Mouse (Mus musculus): Measurements from ENCODE around the gene Hnrnpr. TPM values are rescaled to one million over a fixed set of nuclear protein-coding genes. Genes with fewer than 3 reads are reported as not detected.

Gene Hnrnpr
- polyA plus RNA-seq, 1 experiment from 2014 or later, result 193 TPM

DNA sequence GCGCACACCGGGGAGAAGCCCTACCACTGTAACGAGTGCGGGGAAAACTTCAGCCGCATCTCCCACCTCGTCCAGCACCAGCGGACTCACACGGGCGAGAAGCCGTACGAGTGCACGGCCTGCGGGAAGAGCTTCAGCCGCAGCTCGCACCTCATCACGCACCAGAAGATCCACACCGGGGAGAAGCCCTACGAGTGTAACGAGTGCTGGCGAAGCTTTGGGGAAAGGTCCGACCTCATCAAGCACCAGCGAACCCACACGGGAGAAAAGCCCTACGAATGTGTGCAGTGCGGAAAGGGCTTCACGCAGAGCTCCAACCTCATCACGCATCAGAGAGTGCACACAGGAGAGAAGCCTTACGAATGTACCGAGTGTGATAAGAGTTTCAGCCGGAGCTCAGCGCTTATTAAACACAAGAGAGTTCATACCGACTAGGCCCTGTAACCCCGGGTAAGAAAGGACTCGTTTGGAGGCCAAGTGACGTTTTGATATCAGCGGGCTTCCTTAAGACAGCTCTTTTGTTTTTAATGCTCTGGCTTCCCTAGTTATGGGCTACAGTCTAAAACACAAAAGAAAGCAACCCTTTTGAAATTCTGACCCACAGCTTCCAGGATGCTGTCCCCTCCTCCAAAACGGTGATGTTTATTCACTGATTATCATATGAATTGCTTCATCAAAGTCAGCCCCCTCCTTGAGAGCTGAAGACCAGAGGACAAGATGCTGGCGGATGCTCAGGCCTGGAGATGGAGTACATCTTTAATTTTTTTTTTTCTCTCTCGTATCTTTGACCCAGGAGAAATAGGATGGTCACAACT lies 19.8 kb upstream of the Hnrnpr start:
- no peak overlapping the region for H3K4me3 ChIP-seq (ENCODE audit: low read depth, low read length)
- peaks cover 17% of the 10 kb centered on the region for H3K27me3 ChIP-seq (ENCODE audit: control insufficient read depth, insufficient read depth, low read length)
- H3K27ac ChIP-seq (ENCODE audit: low read depth, low read length), result no peak overlapping the region
- ATAC-seq (replicated peaks; ENCODE audit: low FRiP score) (no peak), DNase-seq (ENCODE audit: low spot score) (peak; percentile 63)
- 39% methylated on average over 39 of the region's 39 CpGs for WGBS
- peaks cover 3% of the 10 kb centered on the region; the same call in 1 of the 2 replicates for H3K9me3 ChIP-seq (ENCODE audit: control insufficient read depth, low read length)
- peaks cover 13% of the 10 kb centered on the region for H3K36me3 ChIP-seq (ENCODE audit: control insufficient read depth, insufficient read depth, low read length)
- peak overlapping the region; percentile 13; the same call in 1 of the 2 replicates for H3K4me2 ChIP-seq (ENCODE audit: low read depth, low read length, severe bottlenecking)
- no peak overlapping the region for H3K9ac ChIP-seq (ENCODE audit: low read length)
- H3K4me1 ChIP-seq (replicated peaks; ENCODE audit: control insufficient read depth, insufficient read depth, low read length), result peaks cover 15% of the 10 kb centered on the region; the same call in 1 of the 2 replicates

DNA sequence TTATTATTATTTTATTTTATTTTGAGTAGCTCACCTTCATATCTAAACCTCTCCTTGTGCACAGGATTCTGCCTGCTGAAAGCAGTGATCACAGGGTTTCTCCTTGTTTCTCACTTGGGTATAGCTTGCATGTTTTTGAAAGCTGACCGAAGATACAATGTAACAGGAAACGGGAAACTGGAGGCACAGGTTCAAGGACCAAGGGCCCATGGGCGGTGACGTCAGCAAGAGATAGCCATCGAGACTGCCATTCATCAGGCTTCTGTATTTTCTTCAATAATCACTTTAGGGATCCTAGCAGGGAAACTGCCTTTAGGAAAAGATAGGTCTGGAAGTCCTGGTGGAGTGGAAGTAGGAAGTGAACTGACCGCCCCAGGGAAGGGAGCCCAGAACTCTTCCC lies 19.1 kb upstream of the Hnrnpr start:
- Histone ChIP-seq H3K27ac (ENCODE audit: low read depth, low read length) (no peak overlapping the region), H3K4me1 (replicated peaks; ENCODE audit: control insufficient read depth, insufficient read depth, low read length) (peaks cover 12% of the 10 kb centered on the region; the same call in 1 of the 2 replicates), H3K4me3 (ENCODE audit: low read depth, low read length) (no peak overlapping the region), H3K4me2 (ENCODE audit: low read depth, low read length, severe bottlenecking) (no peak overlapping the region), H3K9me3 (ENCODE audit: control insufficient read depth, low read length) (peaks cover 3% of the 10 kb centered on the region; the same call in 1 of the 2 replicates), H3K9ac (ENCODE audit: low read length) (no peak overlapping the region), H3K36me3 (ENCODE audit: control insufficient read depth, insufficient read depth, low read length) (peaks cover 13% of the 10 kb centered on the region), H3K27me3 (ENCODE audit: control insufficient read depth, insufficient read depth, low read length) (peaks cover 17% of the 10 kb centered on the region)
- DNase-seq (ENCODE audit: low spot score) (no peak), ATAC-seq (replicated peaks; ENCODE audit: low FRiP score) (no peak)
- 92% methylated on average over 6 of the region's 6 CpGs for WGBS

DNA sequence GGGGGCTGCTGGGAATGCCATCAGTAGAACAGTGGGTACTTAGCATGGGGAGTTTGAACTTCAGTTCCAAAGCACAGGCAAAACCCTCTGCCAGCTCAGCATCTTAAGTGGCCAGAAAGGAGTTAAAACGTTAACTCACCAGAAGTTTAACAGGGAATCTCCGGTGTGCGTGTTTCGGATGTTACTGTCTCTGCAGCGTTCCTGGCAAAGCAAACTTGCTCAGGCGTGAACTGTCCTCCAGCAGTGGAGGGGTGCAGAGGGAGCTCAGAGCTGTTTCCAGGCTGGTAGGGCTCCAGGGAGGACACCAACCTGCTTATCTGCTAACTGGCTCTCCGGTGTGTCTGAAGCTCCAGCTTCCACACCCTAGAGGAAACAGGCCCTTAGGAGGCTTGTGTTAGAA lies 14.8 kb upstream of the Hnrnpr start:
- WGBS, result 80% methylated on average over 7 of the region's 7 CpGs
- no peak overlapping the region for H3K4me2 ChIP-seq (ENCODE audit: low read depth, low read length, severe bottlenecking)
- H3K27me3 ChIP-seq (ENCODE audit: control insufficient read depth, insufficient read depth, low read length), result no peaks in the 10 kb centered on the region
- no peak overlapping the region for H3K27ac ChIP-seq (ENCODE audit: low read depth, low read length)
- H3K4me3 ChIP-seq (ENCODE audit: low read depth, low read length), result no peak overlapping the region
- H3K4me1 ChIP-seq (replicated peaks; ENCODE audit: control insufficient read depth, insufficient read depth, low read length), result no peaks in the 10 kb centered on the region; the same call in 1 of the 2 replicates
- DNase-seq (ENCODE audit: low spot score), result no peak
- no peak for ATAC-seq (replicated peaks; ENCODE audit: low FRiP score)
- H3K36me3 ChIP-seq (ENCODE audit: control insufficient read depth, insufficient read depth, low read length), result peaks cover 3% of the 10 kb centered on the region; the same call in 1 of the 2 replicates
- no peaks in the 10 kb centered on the region for H3K9me3 ChIP-seq (ENCODE audit: control insufficient read depth, low read length)
- H3K9ac ChIP-seq (ENCODE audit: low read length), result no peak overlapping the region

DNA sequence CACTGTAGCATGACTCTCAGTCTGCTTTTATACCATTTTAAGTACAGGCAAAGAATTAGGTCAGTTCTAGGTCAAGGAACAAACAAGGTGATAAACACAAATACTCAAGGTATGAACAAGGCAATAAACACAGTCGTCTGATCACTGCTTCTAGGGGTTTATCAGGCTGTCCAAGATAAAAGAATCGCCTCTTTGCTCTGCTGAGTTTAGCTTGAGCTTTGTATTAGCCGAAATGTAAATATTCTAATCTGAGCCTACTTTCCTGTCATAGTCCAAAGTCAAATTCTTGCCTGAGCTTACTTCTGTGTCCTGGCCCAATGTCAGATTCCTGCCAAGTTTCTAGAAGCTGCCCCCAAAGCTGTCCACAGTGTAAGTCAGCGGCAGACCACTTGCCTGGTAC lies 8.3 kb upstream of the Hnrnpr start:
- H3K9me3 ChIP-seq (ENCODE audit: control insufficient read depth, low read length), result no peaks in the 10 kb centered on the region
- no peak for ATAC-seq (replicated peaks; ENCODE audit: low FRiP score)
- H3K9ac ChIP-seq (ENCODE audit: low read length), result no peak overlapping the region
- H3K4me1 ChIP-seq (replicated peaks; ENCODE audit: control insufficient read depth, insufficient read depth, low read length), result no peaks in the 10 kb centered on the region
- no peak overlapping the region for H3K4me2 ChIP-seq (ENCODE audit: low read depth, low read length, severe bottlenecking)
- WGBS, result 86% methylated on average over 4 of the region's 4 CpGs
- no peaks in the 10 kb centered on the region for H3K36me3 ChIP-seq (ENCODE audit: control insufficient read depth, insufficient read depth, low read length)
- no peak for DNase-seq (ENCODE audit: low spot score)
- H3K4me3 ChIP-seq (ENCODE audit: low read depth, low read length), result no peak overlapping the region
- H3K27ac ChIP-seq (ENCODE audit: low read depth, low read length), result no peak overlapping the region
- H3K27me3 ChIP-seq (ENCODE audit: control insufficient read depth, insufficient read depth, low read length), result no peaks in the 10 kb centered on the region

DNA sequence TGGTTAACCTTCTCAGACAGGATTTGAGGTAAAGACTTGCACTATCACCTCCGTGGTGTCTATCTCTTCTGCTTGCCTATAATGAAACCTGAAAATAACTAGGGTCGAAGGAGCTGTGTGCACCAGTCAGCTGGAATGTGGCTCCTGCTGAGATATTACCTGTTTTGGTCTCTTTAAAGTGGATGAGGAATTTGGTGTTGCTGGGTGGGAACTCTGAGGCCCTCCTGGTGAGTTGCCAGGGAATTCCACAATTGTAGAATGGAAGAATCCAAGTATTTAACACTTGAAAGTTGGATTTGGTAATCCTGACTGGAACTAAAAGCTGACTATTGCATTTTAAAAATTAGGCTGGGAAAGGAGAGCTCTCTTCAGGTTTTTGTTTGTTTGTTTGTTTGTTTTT lies 6.6 kb upstream of the Hnrnpr start:
- no peaks in the 10 kb centered on the region for H3K9me3 ChIP-seq (ENCODE audit: control insufficient read depth, low read length)
- no peak overlapping the region for H3K4me3 ChIP-seq (ENCODE audit: low read depth, low read length)
- H3K36me3 ChIP-seq (ENCODE audit: control insufficient read depth, insufficient read depth, low read length), result no peaks in the 10 kb centered on the region
- no peaks in the 10 kb centered on the region for H3K27me3 ChIP-seq (ENCODE audit: control insufficient read depth, insufficient read depth, low read length)
- H3K27ac ChIP-seq (ENCODE audit: low read depth, low read length), result no peak overlapping the region
- DNase-seq (ENCODE audit: low spot score) (no peak), ATAC-seq (replicated peaks; ENCODE audit: low FRiP score) (no peak)
- no peak overlapping the region for H3K4me2 ChIP-seq (ENCODE audit: low read depth, low read length, severe bottlenecking)
- 44% methylated on average over 2 of the region's 2 CpGs for WGBS
- no peaks in the 10 kb centered on the region for H3K4me1 ChIP-seq (replicated peaks; ENCODE audit: control insufficient read depth, insufficient read depth, low read length)
- no peak overlapping the region for H3K9ac ChIP-seq (ENCODE audit: low read length)

DNA sequence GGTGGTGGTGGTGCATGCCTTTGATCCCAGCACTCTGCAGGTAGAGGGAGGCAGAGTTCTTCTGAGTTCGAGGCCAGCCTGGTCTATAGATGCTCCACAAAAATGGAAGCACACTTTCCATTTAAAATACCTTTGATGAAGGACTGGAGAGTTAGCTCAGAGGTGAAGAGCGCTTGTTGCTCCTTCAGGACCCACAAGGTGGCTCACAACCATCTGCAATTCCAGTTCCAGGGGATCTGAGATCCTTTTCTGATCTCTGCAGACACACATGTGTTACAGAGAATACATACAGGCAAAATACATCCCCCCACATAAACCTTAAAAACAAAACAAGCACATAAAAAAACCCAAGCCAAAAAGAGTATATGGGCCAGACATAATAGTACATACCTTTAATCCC lies 2.4 kb upstream of the Hnrnpr start:
- 59% methylated on average over 2 of the region's 2 CpGs for WGBS
- Histone ChIP-seq H3K36me3 (ENCODE audit: control insufficient read depth, insufficient read depth, low read length) (no peaks in the 10 kb centered on the region), H3K9ac (ENCODE audit: low read length) (no peak overlapping the region), H3K4me3 (ENCODE audit: low read depth, low read length) (no peak overlapping the region), H3K27me3 (ENCODE audit: control insufficient read depth, insufficient read depth, low read length) (no peaks in the 10 kb centered on the region), H3K4me1 (replicated peaks; ENCODE audit: control insufficient read depth, insufficient read depth, low read length) (peaks cover 9% of the 10 kb centered on the region), H3K9me3 (ENCODE audit: control insufficient read depth, low read length) (no peaks in the 10 kb centered on the region), H3K27ac (ENCODE audit: low read depth, low read length) (no peak overlapping the region), H3K4me2 (ENCODE audit: low read depth, low read length, severe bottlenecking) (no peak overlapping the region)
- DNase-seq (ENCODE audit: low spot score) (no peak), ATAC-seq (replicated peaks; ENCODE audit: low FRiP score) (no peak)

DNA sequence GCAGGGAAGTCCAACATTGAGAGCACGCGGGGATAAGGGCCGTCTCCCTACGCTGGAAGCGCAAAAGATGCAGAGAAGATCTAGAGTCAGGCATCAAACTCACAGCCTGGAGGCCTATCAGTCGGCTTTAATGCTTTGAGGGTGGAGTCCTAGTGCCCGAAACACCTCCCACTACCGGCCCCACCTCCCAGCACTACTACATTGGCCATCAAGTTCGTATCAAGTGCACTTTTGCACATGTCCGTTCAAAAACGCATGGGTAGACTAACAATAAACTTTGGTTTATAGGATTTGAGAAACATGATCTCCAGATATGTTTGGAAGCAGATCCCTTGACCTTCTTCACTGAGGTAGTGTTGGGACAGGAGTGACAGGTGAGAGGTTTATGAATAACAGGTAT lies 962 bp upstream of the Hnrnpr start:
- DNase-seq (ENCODE audit: low spot score) (peak; percentile 72), ATAC-seq (replicated peaks; ENCODE audit: low FRiP score) (no peak)
- peaks cover 10% of the 10 kb centered on the region for H3K4me1 ChIP-seq (replicated peaks; ENCODE audit: control insufficient read depth, insufficient read depth, low read length)
- H3K9me3 ChIP-seq (ENCODE audit: control insufficient read depth, low read length), result no peaks in the 10 kb centered on the region
- 4% methylated on average over 11 of the region's 11 CpGs for WGBS
- peak overlapping the region; percentile 81; the same call in 1 of the 2 replicates for H3K9ac ChIP-seq (ENCODE audit: low read length)
- no peaks in the 10 kb centered on the region for H3K27me3 ChIP-seq (ENCODE audit: control insufficient read depth, insufficient read depth, low read length)
- peak overlapping the region; percentile 47 for H3K4me2 ChIP-seq (ENCODE audit: low read depth, low read length, severe bottlenecking)
- peak overlapping the region; percentile 88; the same call in 1 of the 2 replicates for H3K27ac ChIP-seq (ENCODE audit: low read depth, low read length)
- H3K4me3 ChIP-seq (ENCODE audit: low read depth, low read length), result peak overlapping the region; percentile 100
- no peaks in the 10 kb centered on the region for H3K36me3 ChIP-seq (ENCODE audit: control insufficient read depth, insufficient read depth, low read length)

DNA sequence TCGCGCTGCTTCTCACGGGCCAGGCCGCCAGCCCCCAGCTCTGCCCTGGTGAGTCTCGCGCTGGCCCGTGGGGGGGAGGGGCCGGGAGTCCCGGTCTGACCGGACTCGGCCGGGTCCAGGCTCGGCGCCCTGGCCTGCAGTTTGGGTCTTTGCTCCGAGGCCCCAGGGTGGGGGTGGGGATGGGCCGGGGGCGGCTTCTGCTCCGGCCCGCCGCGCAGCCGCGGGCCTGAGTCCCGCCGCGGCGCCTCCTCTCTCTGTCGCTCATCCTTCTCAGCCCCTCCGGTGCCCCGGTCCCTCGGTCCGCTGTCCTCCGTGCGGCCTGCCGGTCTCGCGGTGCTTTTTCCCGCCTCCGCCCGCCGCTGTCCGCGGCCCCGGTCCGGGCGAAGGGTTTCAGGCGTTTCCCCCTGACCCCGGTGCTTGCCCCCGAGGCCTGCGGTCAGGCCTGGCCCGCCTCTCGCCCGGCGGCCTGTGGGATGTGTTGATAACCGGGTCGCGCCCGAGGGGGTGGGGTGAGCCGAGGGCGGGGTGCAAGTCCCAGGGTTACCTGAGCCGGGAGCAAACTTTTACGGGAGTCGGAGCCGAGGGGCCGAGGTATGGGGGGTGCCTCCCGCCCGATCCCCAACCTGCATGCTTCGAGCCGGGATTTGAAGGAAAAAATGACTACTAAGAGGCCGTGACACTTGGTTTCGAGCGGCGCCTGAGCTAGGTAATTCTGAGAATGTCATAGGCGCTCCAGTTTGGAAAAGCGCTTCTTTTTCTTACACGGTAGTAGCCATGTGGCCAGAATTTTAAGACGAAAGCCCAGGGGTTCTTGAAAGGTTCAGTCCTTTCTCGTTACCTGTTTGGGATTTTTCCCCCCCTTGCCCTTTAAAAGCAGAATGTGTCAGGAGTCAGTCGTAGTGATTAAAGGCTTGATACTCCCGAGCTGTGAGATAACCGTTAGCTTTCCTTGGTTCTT lies 579 bp downstream of the Hnrnpr start:
- Histone ChIP-seq H3K9ac (ENCODE audit: low read length) (peak overlapping the region; percentile 100), H3K9me3 (ENCODE audit: control insufficient read depth, low read length) (no peaks in the 10 kb centered on the region), H3K4me2 (ENCODE audit: low read depth, low read length, severe bottlenecking) (peak overlapping the region; percentile 78), H3K36me3 (ENCODE audit: control insufficient read depth, insufficient read depth, low read length) (no peaks in the 10 kb centered on the region; the same call in 1 of the 2 replicates), H3K4me3 (ENCODE audit: low read depth, low read length) (peak overlapping the region; percentile 100), H3K4me1 (replicated peaks; ENCODE audit: control insufficient read depth, insufficient read depth, low read length) (peaks cover 10% of the 10 kb centered on the region), H3K27me3 (ENCODE audit: control insufficient read depth, insufficient read depth, low read length) (no peaks in the 10 kb centered on the region), H3K27ac (ENCODE audit: low read depth, low read length) (peak overlapping the region; percentile 98)
- DNase-seq (ENCODE audit: low spot score) (peak; percentile 84), ATAC-seq (replicated peaks; ENCODE audit: low FRiP score) (peak; percentile 80; the same call in 1 of the 2 replicates)
- under 1% methylated on average over 77 of the region's 81 CpGs for WGBS
